Mouse (Mus musculus) liver, adult (tissue): ENCODE results near the gene Krt18.

Experiments used
- GATA4 ChIP-seq: IDR thresholded peaks from 2 replicates; pipeline ENCODE4 v1.6.1; 2014; ENCODE audit warnings: mild to moderate bottlenecking, low read length; ENCODE audit not compliant: insufficient replicate concordance

Gene Krt18

DNA sequence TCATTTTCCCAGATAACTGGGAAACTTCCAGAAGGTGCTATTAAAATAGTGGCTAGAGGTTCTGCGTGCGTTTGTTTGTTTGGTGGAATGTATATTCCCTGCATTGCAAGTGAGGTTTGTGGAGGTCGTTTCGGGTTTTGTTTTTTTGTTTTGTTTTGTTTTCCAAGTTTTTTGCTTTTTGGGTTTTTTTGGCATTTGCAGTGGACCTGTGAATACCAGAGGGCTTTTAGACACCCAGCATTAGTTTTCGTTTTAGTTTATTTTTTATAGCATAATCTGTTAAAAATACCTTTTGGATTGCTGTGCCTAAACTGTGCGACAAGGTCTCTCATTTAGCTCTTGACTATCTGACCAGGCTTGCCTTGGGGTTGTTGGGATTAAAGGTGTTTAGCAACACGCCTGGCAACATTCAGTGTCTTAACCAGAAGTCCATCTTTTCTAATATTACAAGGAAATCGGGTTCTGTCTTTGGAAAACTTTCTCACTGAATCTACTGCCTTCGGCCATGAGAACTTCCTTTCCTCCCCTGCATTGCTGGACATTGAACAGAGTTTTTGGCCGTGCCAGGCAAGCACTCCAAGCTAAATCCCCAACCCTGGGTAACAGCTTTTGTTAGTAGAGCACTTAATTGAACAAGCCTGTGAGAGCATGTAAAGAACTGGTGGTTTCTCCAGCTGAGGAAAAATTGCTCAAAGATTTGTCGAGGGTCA is 47.1 kb downstream of the Krt18 start:
- TF ChIP-seq GATA4, result no peak

DNA sequence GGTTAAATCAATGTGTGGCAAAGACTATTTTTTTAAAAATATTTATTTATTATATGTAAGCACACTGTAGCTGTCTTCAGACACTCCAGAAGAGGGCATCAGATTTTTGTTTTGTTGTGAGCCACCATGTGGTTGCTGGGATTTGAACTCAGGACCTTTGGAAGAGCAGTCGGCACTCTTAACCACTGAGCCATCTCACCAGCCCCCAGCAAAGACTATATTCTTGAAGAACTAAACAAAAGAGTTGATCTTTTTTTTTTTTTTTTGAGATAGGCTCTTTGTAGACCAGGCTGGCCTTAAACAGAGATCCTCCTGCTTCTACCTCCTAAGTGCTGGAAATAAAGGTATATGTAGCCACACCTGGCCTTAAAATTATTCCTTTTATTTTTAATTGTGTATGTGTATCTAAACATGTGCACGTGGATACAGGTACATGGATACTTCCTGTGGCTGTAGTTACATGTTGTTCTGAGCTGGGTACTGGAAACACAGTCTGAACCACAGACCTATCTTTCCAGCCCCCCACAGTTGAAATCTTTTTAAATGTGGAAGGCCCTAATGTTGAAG is 49.2 kb downstream of the Krt18 start:
- TF ChIP-seq GATA4, result no peak

DNA sequence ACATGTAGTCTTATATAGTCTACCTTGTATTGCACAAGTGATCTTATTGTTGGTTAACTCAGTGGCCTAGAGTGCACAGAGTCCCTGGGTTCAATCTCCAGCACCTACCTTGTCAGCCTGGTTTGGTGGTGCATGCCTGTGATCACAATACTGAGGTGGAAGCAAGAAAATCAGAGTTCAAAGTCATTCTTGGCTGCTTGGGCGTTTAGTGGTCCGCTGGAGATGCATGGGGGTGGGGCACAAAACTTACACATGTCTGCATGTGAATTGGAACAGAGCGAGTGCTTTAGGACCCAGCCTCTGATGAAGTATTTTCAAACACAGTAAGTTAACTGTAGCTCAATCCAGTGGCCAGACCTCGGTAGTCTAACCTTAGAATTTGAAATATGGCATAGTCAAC is 51.2 kb downstream of the Krt18 start:
- TF ChIP-seq GATA4, result no peak

DNA sequence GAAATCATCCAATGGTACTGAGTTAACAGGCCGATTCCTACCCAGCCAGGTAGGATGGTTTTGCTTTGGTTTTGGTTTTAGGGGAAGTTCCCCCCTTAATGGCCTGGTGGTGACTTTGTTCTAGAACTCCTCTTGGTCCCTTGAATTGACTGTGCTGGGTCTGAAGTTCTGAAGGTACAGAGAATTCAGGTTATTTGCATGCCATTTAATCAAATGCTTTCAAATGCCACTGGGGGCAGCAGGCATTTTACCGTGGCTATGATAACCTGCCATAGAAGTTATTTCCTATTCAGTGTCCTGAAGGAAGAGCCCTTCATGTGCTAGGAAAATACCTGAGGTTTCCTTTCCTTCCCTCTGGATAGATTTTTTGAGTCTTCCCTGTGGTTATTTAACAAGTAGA is 52.4 kb downstream of the Krt18 start:
- no peak for TF ChIP-seq GATA4
